Mouse (Mus musculus) hematopoietic stem cell, adult 5-6 weeks (primary cell): ENCODE data around the gene Gadl1. TPM values are rescaled to one million over a fixed set of nuclear protein-coding genes. Genes with fewer than 3 reads are reported as not detected.
A peak's percentile ranks its signal among the peaks of the same experiment; 100 is the strongest.
"Not testable (repeated sequence)": the region's sequence is repeated elsewhere in the genome, so short reads cannot be mapped to it uniquely, and the experiment has no call there.

Experiments
- ATAC-seq, 2 experiments: fragments of 125-278 bp in 1 of 2; replicated peaks in 1 of 2; 2 replicates each; pipeline ENCODE4 v1.8.0; 2016 to 2017; ENCODE audit warnings: inconsistent platforms in 2 of 2, mild to moderate bottlenecking in 2 of 2, moderate number of reproducible peaks in 2 of 2, low read depth in 1 of 2, moderate TSS enrichment in 1 of 2; ENCODE audit not compliant: low FRiP score in 2 of 2, poor library complexity in 2 of 2, severe bottlenecking in 2 of 2, insufficient read depth in 1 of 2, low TSS enrichment in 1 of 2
- total RNA-seq: library from RNA; stranded (forward); fragments of 172-1452, 232-1000 nt; gene quantifications from 2 replicates; pipeline ENCODE4 v1.2.3, GENCODE M21; 2017

The Gadl1 gene
- total RNA-seq, 1 experiment from 2014 or later, result 0.74 TPM

DNA sequence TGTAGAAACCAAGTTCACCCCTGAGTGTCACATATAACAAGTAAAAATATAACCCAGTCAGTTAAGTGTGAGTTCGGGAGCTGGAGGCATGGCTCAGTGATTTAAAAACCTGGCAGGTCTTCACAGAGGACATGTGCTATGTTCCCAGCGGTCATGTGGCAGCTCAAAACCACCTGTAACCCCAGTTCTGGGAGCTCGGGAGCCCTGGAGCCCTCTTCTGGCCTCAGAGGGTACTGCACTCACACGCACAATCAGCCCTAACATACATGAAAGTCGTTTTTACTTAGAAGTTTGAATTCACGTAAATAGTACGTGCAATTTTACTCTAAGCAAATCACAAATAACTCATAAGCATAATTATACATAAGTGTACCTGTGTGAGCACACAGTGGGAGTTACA, 81.4 kb downstream of the Gadl1 start:
- ATAC-seq, result no peak

DNA sequence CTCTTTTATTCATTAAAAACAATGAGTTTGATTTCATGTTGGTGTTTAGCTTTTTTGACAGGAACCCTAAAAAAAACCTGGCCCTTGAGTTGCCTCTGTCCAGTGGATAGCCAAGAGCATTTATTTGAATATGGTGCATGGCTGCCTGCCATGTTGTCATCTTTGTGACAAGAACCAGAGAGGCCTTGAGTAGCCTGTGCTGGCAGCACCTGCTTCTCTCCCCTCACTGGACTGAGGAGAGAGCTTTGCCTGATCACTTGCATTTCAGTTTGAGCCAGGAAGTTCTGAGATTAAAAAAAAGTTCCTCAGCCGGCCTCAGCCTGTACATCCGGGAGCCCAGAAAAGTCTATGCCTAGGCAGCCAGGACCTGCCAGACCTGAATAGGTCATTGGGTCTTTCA, 85.5 kb downstream of the Gadl1 start:
- no peak for ATAC-seq

DNA sequence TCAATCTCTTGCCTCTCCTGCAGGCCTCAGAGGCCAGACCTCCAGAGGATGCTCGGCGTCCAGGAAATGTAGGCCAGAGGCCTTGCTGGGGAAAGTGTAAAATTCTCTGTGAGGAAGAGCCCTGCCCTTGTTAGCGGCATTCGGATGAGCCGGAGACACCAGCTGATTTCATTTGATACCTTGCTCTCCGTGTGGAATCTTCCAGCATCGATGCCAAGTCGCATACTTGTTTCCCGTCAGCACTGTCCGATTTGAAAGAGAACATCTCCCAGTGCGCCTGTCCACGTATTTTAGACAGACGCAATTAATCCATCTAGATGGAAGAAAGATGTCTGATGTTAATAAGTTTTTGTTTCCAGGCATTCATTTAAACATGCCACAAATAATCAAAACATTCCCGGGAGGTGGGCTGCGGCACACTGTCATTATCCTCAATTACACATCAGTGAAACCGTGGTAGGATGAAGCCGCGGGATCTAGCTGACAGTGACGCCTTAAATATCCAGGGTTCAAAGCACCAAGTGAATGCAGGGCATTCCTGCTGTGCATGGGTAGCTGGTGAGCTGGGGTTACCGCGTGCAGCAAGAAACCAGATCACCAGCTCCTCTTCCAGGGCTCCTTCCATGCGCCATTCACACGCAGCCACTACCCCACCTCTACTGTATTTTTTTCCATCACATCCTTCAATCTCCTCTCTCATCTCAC, 86.8 kb downstream of the Gadl1 start:
- ATAC-seq, result no peak

DNA sequence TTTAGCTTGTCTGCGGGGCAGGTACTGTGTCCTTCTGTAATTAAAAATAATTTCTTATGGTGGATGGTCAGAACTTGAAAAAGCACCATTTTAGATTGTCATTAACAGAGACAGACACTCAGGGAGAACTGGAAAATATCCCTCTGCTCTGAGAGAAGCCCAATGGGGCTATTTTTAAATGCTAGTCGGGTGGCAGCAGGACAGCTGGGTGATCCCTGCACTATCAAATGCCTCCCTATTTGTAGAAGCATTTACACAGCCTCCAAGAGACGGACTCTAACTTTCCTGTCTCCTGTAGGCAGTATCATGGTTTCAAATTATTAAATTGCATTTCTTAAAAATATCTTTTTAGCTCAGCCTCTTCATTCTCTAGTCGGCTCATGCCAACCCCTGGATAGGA, 89.1 kb downstream of the Gadl1 start:
- no peak for ATAC-seq

DNA sequence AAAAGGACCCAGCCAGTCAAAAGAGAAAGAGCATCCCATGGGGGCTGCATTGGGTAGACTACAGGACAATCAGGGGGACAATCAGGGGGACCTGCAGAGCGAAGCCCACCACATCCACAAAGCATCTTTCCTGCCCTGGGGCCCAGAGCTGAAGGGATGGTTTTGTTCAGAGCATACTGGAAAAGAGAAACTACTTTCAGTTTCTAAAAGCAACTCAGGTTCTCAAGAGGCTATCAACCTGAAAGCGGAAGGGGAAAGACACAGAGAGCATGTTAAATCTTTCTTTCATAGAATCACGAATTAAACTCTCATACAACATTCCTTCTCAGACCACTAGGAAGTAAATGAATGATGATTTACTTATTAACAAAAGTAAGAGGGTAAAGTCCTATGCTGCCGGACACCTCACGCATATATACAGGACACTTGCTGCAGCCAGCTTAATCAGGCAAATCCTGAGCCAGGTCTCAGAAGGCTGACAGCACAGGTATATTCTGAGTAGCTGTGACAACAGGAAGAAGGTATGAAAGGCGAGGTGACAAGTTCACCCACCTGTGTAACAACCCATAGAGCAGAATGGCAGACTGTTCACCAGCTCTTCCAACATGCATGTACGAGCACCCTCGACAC, 90.2 kb downstream of the Gadl1 start:
- ATAC-seq, result no peak

DNA sequence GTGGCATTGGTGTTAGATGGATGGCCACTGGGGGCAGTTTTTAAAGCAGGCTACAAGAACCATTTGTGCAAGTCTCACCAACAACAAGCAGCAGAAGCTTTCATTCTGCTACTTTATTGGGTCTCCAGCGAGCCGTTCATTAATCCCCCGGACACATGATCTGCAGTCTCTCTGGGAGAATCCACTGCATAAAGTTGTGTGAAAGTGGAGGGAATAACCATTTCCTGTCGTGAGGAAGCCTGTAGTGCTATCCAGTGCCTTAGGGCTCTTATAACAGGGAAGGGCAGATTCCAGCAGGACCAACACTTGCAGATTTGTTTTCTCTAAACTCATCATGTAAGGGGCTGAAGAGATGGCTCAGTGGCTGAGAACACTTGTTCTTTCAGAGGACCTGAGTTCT, 104.7 kb downstream of the Gadl1 start:
- ATAC-seq, result no peak

DNA sequence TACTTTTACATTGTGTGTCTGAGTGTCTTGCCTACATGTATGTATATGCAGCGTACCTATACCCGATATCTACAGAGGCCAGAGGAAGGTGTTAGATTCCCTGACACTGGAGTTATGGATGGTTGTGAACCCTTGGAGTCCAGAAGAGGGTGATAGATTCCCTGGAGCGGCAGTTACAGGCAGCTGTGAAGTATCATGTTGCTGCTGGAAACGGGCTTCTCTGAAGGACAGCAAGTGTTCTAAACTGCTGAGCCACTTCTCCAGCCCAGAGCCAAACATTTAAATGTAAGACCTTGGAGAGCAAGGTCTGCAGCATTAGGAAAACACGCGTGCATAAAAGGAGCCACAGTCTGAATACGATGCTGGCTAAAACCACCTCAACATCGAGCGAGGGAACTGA, 107.0 kb downstream of the Gadl1 start:
- no peak for ATAC-seq

DNA sequence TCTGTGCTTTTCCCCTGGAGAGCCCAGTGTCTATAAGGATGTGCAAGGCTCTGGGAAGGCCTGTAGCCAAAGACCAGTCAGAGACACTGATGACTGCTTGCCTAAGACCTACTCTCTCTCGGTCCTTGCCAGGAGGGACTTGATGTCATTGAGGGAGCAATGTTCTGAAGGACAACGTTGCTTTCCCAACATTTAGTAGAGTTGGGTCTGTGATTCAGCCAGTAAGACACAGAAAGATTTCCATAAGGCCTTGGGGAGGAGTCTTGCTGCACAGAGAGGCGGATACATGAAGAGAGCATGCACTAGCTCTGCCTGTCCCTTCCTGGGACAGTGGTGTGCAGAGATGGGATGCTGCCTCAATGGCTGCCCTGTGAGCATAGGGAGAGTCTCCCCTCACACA, 107.8 kb downstream of the Gadl1 start:
- no peak for ATAC-seq

DNA sequence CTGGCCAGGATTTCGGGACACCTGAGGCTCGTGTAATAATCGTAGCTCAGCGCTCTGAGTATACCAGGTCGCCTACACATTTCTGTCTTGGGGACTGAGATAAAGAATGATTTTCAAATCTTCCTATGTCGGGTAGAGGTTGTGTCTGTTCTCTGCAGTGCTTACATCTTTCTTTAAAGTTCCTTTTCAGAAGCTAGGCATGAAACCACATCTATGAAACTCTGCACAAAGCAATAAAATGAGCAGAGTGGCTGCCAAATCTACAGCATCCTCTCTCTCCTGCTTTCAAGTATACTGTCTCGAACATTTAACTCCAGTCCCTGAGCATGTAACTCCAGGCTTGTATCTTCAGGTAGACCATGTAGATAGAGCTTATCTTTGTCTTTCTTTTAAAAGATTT, 109.3 kb downstream of the Gadl1 start:
- ATAC-seq, result no peak

DNA sequence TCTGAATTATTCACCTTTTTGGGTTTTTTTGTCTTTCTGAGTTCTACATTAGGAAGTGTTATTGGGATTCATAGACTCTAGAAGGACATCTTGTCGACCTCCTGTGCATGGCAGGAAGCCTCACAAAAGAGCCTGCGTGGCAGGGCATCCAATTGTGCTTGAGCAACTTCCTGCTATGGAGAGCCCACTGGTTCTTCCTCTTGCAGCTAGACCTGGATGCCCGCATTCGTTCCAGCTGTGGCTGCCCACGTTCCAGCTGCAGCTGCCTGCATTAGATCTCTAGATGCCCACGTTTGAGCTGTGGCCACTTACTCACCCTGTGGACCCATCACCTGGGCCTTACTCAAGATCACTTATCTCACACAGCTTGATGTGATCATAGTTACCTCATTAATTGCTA, 116.1 kb downstream of the Gadl1 start:
- ATAC-seq, result no peak

DNA sequence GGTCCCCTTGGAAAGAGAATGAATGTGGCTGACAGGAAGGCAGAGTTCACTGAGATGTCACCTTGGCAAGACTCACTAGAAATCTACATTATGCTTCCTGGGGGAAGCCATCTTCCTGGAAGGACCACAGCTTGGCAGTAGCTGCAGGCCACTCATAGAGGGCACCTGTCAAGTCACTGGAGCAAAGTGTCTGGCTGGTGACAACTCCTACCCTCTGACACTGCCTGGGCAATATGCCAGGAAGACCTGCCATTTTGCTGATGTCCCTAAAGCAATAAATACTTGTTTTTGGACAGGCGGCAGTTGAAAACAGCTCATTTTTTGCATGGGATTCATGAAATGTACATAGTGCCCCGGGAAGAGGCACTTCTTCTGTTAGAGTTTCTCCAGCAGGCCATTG, 119.8 kb downstream of the Gadl1 start:
- no peak for ATAC-seq

DNA sequence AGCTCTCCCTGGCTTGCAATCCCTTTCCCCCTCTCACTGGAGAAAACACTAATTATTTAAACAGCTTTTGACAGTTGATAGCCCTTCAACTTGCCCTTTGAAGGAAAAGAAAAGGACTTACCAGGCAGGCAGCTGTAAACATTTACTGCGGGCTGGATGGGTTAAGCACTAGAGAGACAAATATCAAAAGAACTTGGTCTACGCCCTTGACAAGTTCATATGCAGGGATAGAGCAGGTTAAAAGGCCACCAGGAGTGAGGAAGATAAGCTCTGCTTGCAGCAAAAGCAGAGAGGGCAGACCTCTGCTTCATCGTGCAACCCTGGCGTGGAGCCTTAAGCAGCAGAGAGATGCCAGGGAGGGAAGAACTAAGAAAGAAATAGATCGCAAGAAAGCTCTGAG, 123.5 kb downstream of the Gadl1 start:
- no peak for ATAC-seq

DNA sequence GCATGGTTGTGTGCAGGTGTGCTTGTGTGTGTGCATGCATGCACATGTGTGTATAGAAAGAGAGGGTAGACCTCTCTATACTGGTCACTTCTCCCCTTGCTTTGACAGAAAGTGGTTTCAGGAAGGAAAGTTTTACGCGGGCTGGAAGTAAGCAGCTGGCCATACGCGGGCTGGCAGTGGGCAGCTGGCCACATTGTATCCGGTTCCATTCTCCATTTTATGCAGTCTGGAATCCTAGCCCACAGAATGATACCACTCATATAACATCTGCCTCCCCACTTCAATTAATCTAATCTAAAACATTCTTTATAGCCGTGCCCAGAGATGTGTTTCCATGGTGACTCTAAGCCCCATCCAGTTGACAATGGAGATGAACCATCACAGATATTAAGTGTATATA, 129.0 kb downstream of the Gadl1 start:
- no peak for ATAC-seq

DNA sequence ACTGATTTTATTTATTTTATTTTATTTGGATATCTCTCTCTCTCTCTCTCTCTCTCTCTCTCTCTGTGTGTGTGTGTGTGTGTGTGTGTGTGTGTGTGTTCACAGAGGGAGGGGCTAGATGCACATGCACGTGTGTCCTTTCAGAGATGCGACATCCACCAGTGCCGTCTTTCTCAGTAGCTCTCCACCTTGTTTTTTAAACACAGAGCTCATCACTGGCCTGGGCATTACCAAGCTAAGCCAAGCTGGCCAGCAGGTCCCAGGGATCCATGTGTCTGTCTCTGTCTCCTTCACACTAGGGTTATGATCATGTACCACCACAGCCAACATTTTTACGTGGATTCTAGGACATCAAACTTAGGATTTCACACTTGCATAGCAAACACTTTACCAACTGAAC, 130.7 kb downstream of the Gadl1 start:
- no peak for ATAC-seq

DNA sequence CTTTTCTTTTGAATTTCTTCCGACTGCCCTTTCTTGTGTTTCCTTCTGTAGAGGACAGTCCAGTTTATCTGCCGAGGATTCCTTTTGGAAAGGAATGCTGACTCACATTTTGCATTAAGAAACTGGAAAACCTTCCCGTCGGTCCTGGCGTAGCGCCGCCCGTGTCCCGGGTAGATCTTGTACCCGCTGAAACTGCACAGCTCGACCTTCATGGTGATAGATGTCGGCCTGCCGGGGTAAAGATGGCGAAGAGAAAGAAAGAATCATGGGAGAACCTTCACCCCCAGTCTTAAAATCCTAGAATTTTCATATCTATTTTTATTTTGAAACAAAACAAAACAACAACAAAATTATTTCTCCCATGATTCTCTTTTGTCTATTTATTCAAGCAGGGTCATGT, 131.6 kb downstream of the Gadl1 start:
- not testable (repeated sequence) for ATAC-seq

DNA sequence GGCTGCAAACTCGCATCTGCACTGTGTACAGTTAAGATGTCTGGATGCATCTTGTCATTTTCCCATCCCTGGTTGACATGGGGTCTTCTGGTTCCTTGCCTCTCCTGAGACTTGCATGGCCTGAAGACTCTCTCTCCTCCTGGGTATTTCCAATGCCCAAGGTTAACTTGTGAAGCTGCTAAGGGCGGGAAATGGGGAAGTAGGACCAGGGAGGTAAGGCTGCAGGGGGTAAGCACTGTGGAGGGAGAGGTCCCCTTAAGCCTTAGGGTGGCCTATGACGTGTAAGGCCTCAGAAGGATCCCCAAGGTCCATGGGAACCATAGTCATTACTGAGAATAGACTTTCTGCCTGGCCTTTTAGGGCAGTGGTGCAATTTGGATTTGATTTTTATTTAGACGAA, 132.1 kb downstream of the Gadl1 start:
- no peak; a peak in 1 of 4 replicates for ATAC-seq

DNA sequence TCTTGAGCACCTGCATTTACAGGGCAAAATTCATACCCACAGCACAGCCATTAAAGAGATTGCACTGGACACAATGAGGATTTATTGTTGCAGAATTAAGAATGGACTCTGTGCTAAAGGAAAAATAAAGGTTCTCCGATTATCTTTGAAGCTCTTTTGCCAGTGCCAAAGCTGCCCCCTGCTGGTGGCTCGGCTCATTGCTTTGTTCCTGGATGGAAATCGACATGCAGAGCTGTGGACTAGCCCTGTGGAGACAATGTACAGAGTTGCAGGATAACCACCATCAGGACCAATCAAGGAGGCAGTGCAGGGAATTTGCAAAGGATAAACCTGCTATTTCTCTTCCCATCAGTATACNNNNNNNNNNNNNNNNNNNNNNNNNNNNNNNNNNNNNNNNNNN, 132.5 kb downstream of the Gadl1 start:
- ATAC-seq, result peak; percentile 69 to 80

DNA sequence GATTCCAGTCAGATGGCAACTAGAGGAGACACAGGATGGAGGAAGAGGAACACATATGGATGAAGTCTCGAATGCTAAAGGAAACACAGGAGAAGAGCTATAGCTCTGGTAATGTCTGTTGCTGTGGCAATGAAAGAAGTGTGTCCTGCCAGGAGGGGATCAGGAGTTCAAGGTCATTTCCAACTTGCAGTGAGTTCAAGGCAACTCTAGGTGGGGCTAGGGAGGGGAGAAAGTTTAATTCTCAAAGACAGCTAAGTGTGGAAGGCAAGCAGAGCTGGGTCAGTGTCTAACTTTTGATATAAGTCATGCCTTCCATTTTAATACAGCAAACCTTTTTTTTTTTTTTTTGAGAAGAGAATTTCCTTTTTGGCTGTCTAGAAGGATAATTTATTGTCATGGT, 140.7 kb downstream of the Gadl1 start:
- no peak for ATAC-seq

DNA sequence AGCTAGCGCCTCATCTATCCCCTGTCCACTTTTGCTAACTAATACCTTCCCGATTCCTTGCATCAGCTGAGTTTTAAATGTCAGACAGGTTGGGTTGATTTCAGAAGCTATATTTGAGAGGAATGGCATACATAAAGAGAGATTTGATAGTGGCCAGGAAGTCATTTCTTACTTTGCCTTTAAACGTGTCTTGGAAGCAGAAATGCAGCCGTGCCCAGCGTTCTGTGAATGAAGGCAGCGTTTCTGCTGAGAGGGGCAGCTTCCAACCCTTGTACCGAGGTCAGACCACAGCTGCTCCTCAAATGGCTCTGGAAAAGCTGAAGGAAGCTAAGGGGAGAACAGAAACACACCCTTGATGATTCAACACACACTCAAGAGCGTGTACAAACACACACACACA, 144.7 kb downstream of the Gadl1 start:
- ATAC-seq, result no peak
